Mouse (Mus musculus): ENCODE data around the gene Cactin.

The Cactin gene

DNA sequence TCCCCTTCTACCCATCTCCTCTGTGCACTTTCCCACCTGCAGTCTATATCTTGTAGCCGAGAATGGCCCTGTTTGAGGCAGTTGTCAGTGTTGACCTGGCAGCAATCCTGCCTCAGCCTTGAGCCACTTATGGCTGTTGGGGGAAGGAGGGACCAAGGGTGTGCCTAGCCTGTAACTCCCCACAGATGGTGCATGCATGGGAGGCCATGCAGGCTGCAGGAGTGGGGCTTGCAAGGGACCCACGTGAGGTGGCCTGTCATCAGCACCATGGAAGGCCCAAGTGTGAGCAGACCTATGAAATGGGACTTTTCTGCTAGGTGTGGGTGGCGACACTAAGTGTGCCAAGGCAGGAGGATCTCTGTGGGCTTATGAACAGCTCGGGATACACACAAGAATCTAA, 44.2 kb downstream of the Cactin start:
- no peak for DNase-seq (ENCODE audit: low spot score in 2 of 2)

DNA sequence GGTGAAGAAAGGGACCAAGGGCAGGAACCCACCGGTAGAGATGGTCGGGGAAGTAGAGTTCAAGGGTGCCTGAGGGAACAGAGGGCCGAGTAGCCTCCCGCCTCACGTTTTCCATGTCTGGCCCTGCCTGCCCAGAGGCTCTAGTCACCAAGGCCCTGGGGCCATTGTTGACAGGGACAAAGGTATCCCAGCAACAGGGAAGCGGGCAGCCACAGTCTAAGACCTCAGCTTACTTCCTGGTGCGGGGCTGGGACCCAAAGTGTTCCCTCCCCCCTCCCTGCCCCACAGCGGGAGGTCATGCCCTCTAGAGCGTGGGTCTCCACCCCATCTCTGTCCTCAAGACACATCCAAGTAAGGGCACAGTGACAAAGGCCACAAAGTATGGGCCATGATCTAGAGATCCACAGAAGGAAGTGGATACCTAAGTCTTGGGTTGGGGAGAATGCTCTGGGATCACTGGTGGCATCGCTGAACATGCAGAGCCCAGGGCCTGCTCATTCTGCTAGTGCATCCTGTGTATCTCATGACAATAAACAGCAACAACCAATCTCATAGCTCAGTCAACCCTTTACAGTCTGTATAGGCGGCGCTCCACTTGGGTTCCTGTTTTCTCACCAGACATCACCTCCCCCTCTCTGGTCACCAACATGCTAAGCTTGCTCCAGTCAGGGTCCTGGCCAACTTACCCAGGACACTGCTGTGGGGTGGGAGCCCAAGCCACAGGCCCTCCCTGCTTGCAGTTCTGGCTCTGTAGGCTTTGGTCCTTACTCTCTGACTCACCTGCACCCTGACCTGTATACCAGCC, 45.0 kb downstream of the Cactin start, which contains the start of gene 4930404N11Rik:
4930404N11Rik (minus strand) TSS at position 145 of the 805 bp plus-strand sequence.
- no peak for DNase-seq (ENCODE audit: low spot score in 2 of 2)

DNA sequence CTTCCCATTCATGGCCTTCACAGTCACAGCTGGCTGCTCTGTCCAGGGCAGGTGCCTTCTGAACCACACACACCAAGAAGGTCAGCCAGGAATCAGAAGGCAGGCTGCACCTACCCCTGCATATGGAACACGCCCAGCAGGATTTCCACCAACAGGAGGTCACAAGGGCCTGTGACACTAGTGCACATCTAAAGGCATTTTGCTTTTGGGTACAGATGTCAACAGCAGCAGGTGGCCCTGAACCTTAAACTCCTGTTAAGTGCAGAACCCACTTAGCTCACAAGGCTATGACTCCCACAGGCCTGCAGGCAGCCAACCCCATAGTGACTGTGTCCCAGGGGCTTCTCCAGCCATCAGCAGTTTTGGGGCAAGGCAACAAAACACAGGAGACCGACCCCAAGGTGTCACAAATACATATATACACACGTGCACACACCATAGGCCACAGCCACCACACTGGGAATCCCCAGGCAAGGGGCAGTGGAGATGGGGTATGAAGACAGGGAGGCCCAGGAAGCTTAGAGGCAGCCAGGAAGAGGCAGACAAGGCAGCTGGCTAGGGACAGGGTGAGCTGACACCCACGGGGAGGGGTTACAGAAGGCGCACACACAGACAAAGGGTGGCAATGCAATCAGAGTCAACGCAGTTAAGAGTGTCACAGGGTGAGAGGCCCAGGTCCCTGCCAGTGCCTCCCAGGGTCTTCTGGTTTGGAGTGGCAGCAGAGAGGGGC, 45.7 kb downstream of the Cactin start:
- no peak for DNase-seq (ENCODE audit: low spot score in 2 of 2)

DNA sequence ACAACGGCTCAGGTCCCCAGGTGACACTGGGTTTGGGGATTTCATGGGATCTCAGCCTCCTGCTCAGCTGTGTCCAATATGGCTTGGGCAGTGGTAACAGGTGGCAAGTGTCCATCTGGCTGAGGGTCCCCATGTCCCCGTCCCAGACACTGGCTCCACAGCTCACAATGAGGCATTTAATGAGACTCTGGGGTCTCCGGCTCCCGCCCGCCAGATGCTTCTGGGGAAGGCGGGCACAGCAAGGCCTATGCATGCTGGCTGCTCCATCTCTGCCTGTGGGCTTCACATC, 46.2 kb downstream of the Cactin start:
- DNase-seq (ENCODE audit: low spot score in 2 of 2): no peak

DNA sequence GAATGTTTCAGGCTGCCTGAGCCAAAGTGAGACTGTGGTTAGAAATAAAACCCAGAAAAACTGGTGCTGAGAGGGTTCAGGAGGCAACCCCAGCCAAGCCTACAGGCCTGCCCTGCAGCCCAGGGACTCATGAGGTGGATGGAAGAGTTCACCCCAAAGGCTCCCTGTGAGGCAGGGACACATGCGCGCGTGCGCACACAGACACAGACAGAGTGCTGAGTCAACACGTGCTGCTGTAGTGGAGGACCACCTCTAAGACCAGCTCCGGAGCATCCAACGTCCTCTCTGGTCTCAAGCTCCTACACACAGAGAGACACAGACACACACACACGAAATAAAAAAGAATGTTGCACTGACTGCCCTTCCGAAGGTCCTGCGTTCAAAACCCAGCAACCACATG, 54.4 kb downstream of the Cactin start:
- no peak for DNase-seq (ENCODE audit: low spot score in 2 of 2)
